ENCODE assay signal across 21 mouse cellular contexts in the genomic region with DNA sequence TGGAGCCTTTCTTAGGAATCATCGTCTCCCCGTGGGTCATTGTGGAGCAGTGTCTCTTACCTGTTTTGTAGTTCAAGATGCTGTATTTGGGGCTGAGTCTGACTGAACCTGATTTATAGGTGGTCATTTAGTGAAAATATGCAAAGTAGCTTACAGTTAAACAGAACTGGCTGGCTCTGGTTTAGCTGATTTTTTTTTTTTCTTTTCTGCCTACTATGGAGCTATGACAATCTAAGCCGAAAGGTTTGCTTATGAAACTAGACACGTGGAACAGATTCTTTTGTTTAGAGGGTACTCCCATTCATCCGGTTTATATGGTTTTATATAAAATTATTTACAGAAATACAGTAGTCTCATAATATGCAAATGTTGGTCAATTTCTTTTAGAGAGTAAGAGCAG. TPM values are rescaled to one million over a fixed set of nuclear protein-coding genes. Genes with fewer than 3 reads are reported as not detected.
"Had no signal": no experiment of that assay in that cellular context is flagged by ENCODE, and none has a peak within 500 bp of the region (broad histone marks: within the 10 kb centered on the region; RNA-seq: fewer than 3 reads in every experiment).

A gene (minus strand): TSS at position 101 of the 400 bp plus-strand sequence.

- H3K9ac ChIP-seq: limb, embryonic 12.5 days; limb, embryonic 15.5 days; liver, embryonic 14.5 days; liver, postnatal 0 days; lung, embryonic 14.5 days; midbrain, embryonic 13.5 days had no signal

- H3K4me2 ChIP-seq: limb, embryonic 12.5 days; limb, embryonic 15.5 days; liver, embryonic 11.5 days; lung, embryonic 14.5 days; midbrain, embryonic 13.5 days had no signal

- H3K27ac ChIP-seq: limb, embryonic 12.5 days; limb, embryonic 15.5 days; liver, embryonic 14.5 days; macrophage; midbrain, embryonic 13.5 days had no signal

- DNase-seq: kidney, adult 11 months; kidney, adult 9 months; kidney, postnatal 36 days; left cerebral cortex, postnatal 4 days; liver, postnatal 0 days; lung, embryonic 14.5 days; thymus, adult 18-20 months; thymus, postnatal 36 days had no signal

- H3K4me1 ChIP-seq: limb, embryonic 12.5 days; midbrain, embryonic 13.5 days had no signal

- H3K9me3 ChIP-seq: limb, embryonic 12.5 days; limb, embryonic 15.5 days; midbrain, embryonic 13.5 days had no signal

- ATAC-seq: liver, postnatal 0 days; lung, postnatal 0 days; midbrain, embryonic 13.5 days; midbrain, embryonic 16.5 days had no signal

- H3K4me3 ChIP-seq: limb, embryonic 12.5 days; limb, embryonic 15.5 days; midbrain, embryonic 13.5 days had no signal

- H3K27me3 ChIP-seq: limb, embryonic 15.5 days; midbrain, embryonic 13.5 days had no signal

RNA-seq across cellular contexts. Expression of the gene that starts here (rescaled TPM):
- total RNA-seq: layer of hippocampus, adult 18-20 months; layer of hippocampus, postnatal 14 days; left cerebral cortex, adult 8-10 months; left cerebral cortex, postnatal 14 days; left cerebral cortex, postnatal 4 days had no signal
- polyA plus RNA-seq: limb, embryonic 12.5 days; limb, embryonic 15.5 days; liver, embryonic 11.5 days; liver, embryonic 14.5 days; liver, postnatal 0 days; lung, embryonic 14.5 days; macrophage; neural tube, embryonic 11.5 days had no signal
